14 mouse cellular contexts compared by ENCODE assay signal in genomic region chr6:91236006-91236405, GRCm38 (mm10). TPM values are rescaled to one million over a fixed set of nuclear protein-coding genes. Genes with fewer than 3 reads are reported as not detected.
DNase-seq lines count a peak whose midpoint lies in the region; ATAC-seq and TF ChIP-seq lines count a peak whose summit lies in the region.
"Had no signal": no experiment of that assay in that cellular context is flagged by ENCODE, and none has a peak within 500 bp of the region (broad histone marks: within the 10 kb centered on the region; RNA-seq: fewer than 3 reads in every experiment).

No protein-coding gene starts in this region.

- no peak for DNase-seq in forebrain, embryonic 10.5 days (ENCODE audit: extremely low spot score, low spot score)
- no peak for DNase-seq in forebrain, embryonic 11.5 days (ENCODE audit: low spot score)
- DNase-seq in midbrain, embryonic 10.5 days (ENCODE audit: low spot score) = no peak
- peak; percentile 17 for DNase-seq in limb, embryonic 14.5 days (ENCODE audit: low spot score)
- DNase-seq in gastrocnemius, postnatal 4 days (ENCODE audit: low spot score in 2 of 2) = no peak
- no peak for DNase-seq in thymus, postnatal 4 days
- DNase-seq: cerebellum, adult 11-12 months; kidney, adult 8-10 months; lung, adult 2 months; thymus, adult 18-20 months had no signal

- H3K27ac ChIP-seq in forebrain, embryonic 10.5 days = peak overlapping the region; percentile 73
- H3K27ac ChIP-seq in forebrain, embryonic 11.5 days (ENCODE audit: low read depth, low read length) = no peak overlapping the region
- peak overlapping the region; percentile 72 for H3K27ac ChIP-seq in midbrain, embryonic 10.5 days (replicated peaks)
- H3K27ac ChIP-seq in midbrain, embryonic 15.5 days = no peak overlapping the region
- peak overlapping the region; percentile 79 for H3K27ac ChIP-seq in embryonic facial prominence, embryonic 15.5 days (replicated peaks)
- H3K27ac ChIP-seq in limb, embryonic 14.5 days (replicated peaks; ENCODE audit: low read depth, low read length) = peak overlapping the region; percentile 72
- H3K27ac ChIP-seq: neural tube, embryonic 12.5 days had no signal

- H3K9me3 ChIP-seq in forebrain, embryonic 10.5 days = no peaks in the 10 kb centered on the region
- no peaks in the 10 kb centered on the region for H3K9me3 ChIP-seq in forebrain, embryonic 11.5 days (ENCODE audit: control insufficient read depth, low read length)
- H3K9me3 ChIP-seq in midbrain, embryonic 10.5 days (replicated peaks) = no peaks in the 10 kb centered on the region
- H3K9me3 ChIP-seq in midbrain, embryonic 15.5 days = no peaks in the 10 kb centered on the region
- no peaks in the 10 kb centered on the region for H3K9me3 ChIP-seq in embryonic facial prominence, embryonic 15.5 days (replicated peaks)
- no peaks in the 10 kb centered on the region for H3K9me3 ChIP-seq in limb, embryonic 14.5 days (ENCODE audit: control insufficient read depth, low read length)
- H3K9me3 ChIP-seq: neural tube, embryonic 12.5 days had no signal

- WGBS in forebrain, embryonic 10.5 days = 65% methylated on average over 11 of the region's 11 CpGs
- 55% methylated on average over 11 of the region's 11 CpGs for WGBS in forebrain, embryonic 11.5 days
- 70% methylated on average over 11 of the region's 11 CpGs for WGBS in midbrain, embryonic 10.5 days
- WGBS in midbrain, embryonic 15.5 days = 40% methylated on average over 11 of the region's 11 CpGs
- WGBS in embryonic facial prominence, embryonic 15.5 days = 13% methylated on average over 11 of the region's 11 CpGs
- 15% methylated on average over 11 of the region's 11 CpGs for whole genome bisulfite sequencing in limb, embryonic 14.5 days

- no peak overlapping the region for H3K4me3 ChIP-seq in forebrain, embryonic 10.5 days
- no peak overlapping the region for H3K4me3 ChIP-seq in forebrain, embryonic 11.5 days (ENCODE audit: low read depth, low read length)
- no peak overlapping the region for H3K4me3 ChIP-seq in midbrain, embryonic 10.5 days
- no peak overlapping the region for H3K4me3 ChIP-seq in midbrain, embryonic 15.5 days
- H3K4me3 ChIP-seq in embryonic facial prominence, embryonic 15.5 days (replicated peaks) = no peak overlapping the region
- no peak overlapping the region for H3K4me3 ChIP-seq in limb, embryonic 14.5 days (replicated peaks; ENCODE audit: low read length)
- H3K4me3 ChIP-seq: neural tube, embryonic 12.5 days had no signal

- no peak for TF ChIP-seq POLR2A in limb, embryonic 14.5 days (IDR thresholded peaks at IDR 0.05; ENCODE audit: borderline replicate concordance, extremely low read depth, insufficient read depth, insufficient read length)

- H3K4me2 ChIP-seq in forebrain, embryonic 11.5 days (ENCODE audit: low read depth, low read length, severe bottlenecking) = no peak overlapping the region
- no peak overlapping the region for H3K4me2 ChIP-seq in midbrain, embryonic 15.5 days
- H3K4me2 ChIP-seq in embryonic facial prominence, embryonic 15.5 days (replicated peaks) = no peak overlapping the region; the same call in 1 of the 2 replicates
- H3K4me2 ChIP-seq in limb, embryonic 14.5 days (replicated peaks; ENCODE audit: low read depth, low read length, severe bottlenecking) = peak overlapping the region; percentile 18; the same call in 1 of the 2 replicates
- H3K4me2 ChIP-seq: neural tube, embryonic 12.5 days had no signal

- H3K36me3 ChIP-seq in forebrain, embryonic 10.5 days (replicated peaks) = no peaks in the 10 kb centered on the region
- no peaks in the 10 kb centered on the region for H3K36me3 ChIP-seq in forebrain, embryonic 11.5 days (ENCODE audit: control insufficient read depth, insufficient read depth, low read length)
- H3K36me3 ChIP-seq in midbrain, embryonic 10.5 days = no peaks in the 10 kb centered on the region
- H3K36me3 ChIP-seq in midbrain, embryonic 15.5 days (replicated peaks) = no peaks in the 10 kb centered on the region
- peaks cover 19% of the 10 kb centered on the region for H3K36me3 ChIP-seq in embryonic facial prominence, embryonic 15.5 days
- peaks cover 41% of the 10 kb centered on the region for H3K36me3 ChIP-seq in limb, embryonic 14.5 days (ENCODE audit: control insufficient read depth, insufficient read depth, low read length)
- H3K36me3 ChIP-seq: neural tube, embryonic 12.5 days had no signal

- no peaks in the 10 kb centered on the region for H3K27me3 ChIP-seq in forebrain, embryonic 10.5 days (ENCODE audit: poor library complexity, severe bottlenecking)
- no peaks in the 10 kb centered on the region for H3K27me3 ChIP-seq in forebrain, embryonic 11.5 days (ENCODE audit: control insufficient read depth, insufficient read depth, low read length)
- H3K27me3 ChIP-seq in midbrain, embryonic 10.5 days (ENCODE audit: low read depth, poor library complexity, severe bottlenecking) = peaks cover 14% of the 10 kb centered on the region
- H3K27me3 ChIP-seq in midbrain, embryonic 15.5 days (replicated peaks) = no peaks in the 10 kb centered on the region
- no peaks in the 10 kb centered on the region for H3K27me3 ChIP-seq in embryonic facial prominence, embryonic 15.5 days
- no peaks in the 10 kb centered on the region for H3K27me3 ChIP-seq in limb, embryonic 14.5 days (ENCODE audit: control insufficient read depth, insufficient read depth, low read length)
- H3K27me3 ChIP-seq: neural tube, embryonic 12.5 days had no signal

- H3K4me1 ChIP-seq in forebrain, embryonic 10.5 days = peaks cover 59% of the 10 kb centered on the region
- H3K4me1 ChIP-seq in forebrain, embryonic 11.5 days (replicated peaks; ENCODE audit: control insufficient read depth, insufficient read depth, low read length) = 0 out of 2 replicates have a peak, but pooled peaks cover 2% of the 10 kb centered on the region
- peaks cover 36% of the 10 kb centered on the region for H3K4me1 ChIP-seq in midbrain, embryonic 10.5 days
- peaks cover 10% of the 10 kb centered on the region; the same call in 1 of the 2 replicates for H3K4me1 ChIP-seq in midbrain, embryonic 15.5 days
- peaks cover 62% of the 10 kb centered on the region for H3K4me1 ChIP-seq in embryonic facial prominence, embryonic 15.5 days
- peaks cover 35% of the 10 kb centered on the region for H3K4me1 ChIP-seq in limb, embryonic 14.5 days (ENCODE audit: control insufficient read depth, insufficient read depth, low read length)

- no peak for ATAC-seq in forebrain, embryonic 11.5 days (replicated peaks; ENCODE audit: low FRiP score)
- no peak for ATAC-seq in midbrain, embryonic 15.5 days (replicated peaks)
- peak; percentile 31; the same call in 1 of the 2 replicates for ATAC-seq in embryonic facial prominence, embryonic 15.5 days (ENCODE audit: insufficient number of reproducible peaks, low FRiP score, low TSS enrichment, low read depth)
- ATAC-seq in limb, embryonic 14.5 days (ENCODE audit: low FRiP score, low read depth) = peak; percentile 13; the same call in 1 of the 2 replicates

- H3K9ac ChIP-seq in forebrain, embryonic 11.5 days (ENCODE audit: low read length) = no peak overlapping the region
- H3K9ac ChIP-seq in midbrain, embryonic 15.5 days = no peak overlapping the region
- H3K9ac ChIP-seq in embryonic facial prominence, embryonic 15.5 days = no peak overlapping the region
- H3K9ac ChIP-seq in limb, embryonic 14.5 days (ENCODE audit: low read depth, low read length, severe bottlenecking) = 0 out of 2 replicates have a peak overlapping the region, but pooled peaks have one; percentile 12
- H3K9ac ChIP-seq: neural tube, embryonic 12.5 days had no signal

RNA-seq across cellular contexts. Expression of gene Fbln2, which starts 23.8 kb away (rescaled TPM):
- polyA plus RNA-seq in forebrain, embryonic 10.5 days (2016; fragmentation: Nextera tagmentation; extraction: Ambion mirVana) = 30.5 and 35.4 TPM in 2 replicates
- 38.9 and 42.4 TPM in 2 replicates for polyA plus RNA-seq in forebrain, embryonic 11.5 days (2014; fragmentation: Nextera tagmentation; extraction: Ambion mirVana)
- polyA plus RNA-seq in midbrain, embryonic 10.5 days (2016; fragmentation: Nextera tagmentation; extraction: Ambion mirVana) = 24.2 and 31.5 TPM in 2 replicates
- 15.1 and 16.7 TPM in 2 replicates for polyA plus RNA-seq in midbrain, embryonic 15.5 days (2015; fragmentation: Nextera tagmentation; extraction: Ambion mirVana)
- 240 and 260 TPM in 2 replicates for polyA plus RNA-seq in embryonic facial prominence, embryonic 15.5 days (2015; fragmentation: Nextera tagmentation; extraction: Ambion mirVana)
- 294 and 404 TPM in 2 replicates for polyA plus RNA-seq in limb, embryonic 14.5 days (2012; rRNA removed)
- 219 and 254 TPM in 2 replicates for polyA plus RNA-seq in limb, embryonic 14.5 days (2014; fragmentation: Nextera tagmentation; extraction: Ambion mirVana)
- 100 to 1,000 TPM; 115 to 127 TPM for total RNA-seq in gastrocnemius, postnatal 4 days (2021)
- total RNA-seq: granulocyte monocyte progenitor cell, adult 5-6 weeks had no signal

Comparison
In these comparisons a context has a peak if more than half of its experiments do, and no peak if none do; other contexts are left out.
1. H3K27ac ChIP-seq: peak in forebrain, embryonic 10.5 days (single experiment), midbrain, embryonic 10.5 days (single experiment), embryonic facial prominence, embryonic 15.5 days (single experiment) and limb, embryonic 14.5 days (single experiment); none in forebrain, embryonic 11.5 days (single experiment) and midbrain, embryonic 15.5 days (single experiment).
2. ATAC-seq: peak in embryonic facial prominence, embryonic 15.5 days (single experiment) and limb, embryonic 14.5 days (single experiment); none in forebrain, embryonic 11.5 days (single experiment) and midbrain, embryonic 15.5 days (single experiment).